Mouse (Mus musculus) megakaryocyte, adult 5-6 weeks (primary cell): Measurements from ENCODE around the gene Triobp. TPM values are rescaled to one million over a fixed set of nuclear protein-coding genes. Genes with fewer than 3 reads are reported as not detected.
"Not testable (repeated sequence)": the region's sequence is repeated elsewhere in the genome, so short reads cannot be mapped to it uniquely, and the experiment has no call there.

ENCODE experiments used
- ATAC-seq: 2 replicates; pipeline ENCODE4 v1.8.0; 2016; ENCODE audit warnings: mild to moderate bottlenecking, inconsistent platforms; ENCODE audit not compliant: poor library complexity, severe bottlenecking
- total RNA-seq, 2 experiments: library from RNA; stranded (forward) in 1 of 2; stranded (reverse) in 1 of 2; fragments of 153-499, 151-499 nt in 1 of 2; fragments of 221-1000, 200-1000 nt in 1 of 2; gene quantifications; 2 replicates each; pipeline versions ENCODE4 v1.2.3 to v1.2.4; 2015 to 2017

Triobp gene
- total RNA-seq, 2 experiments from 2014 or later = 36.6 to 106 TPM

DNA sequence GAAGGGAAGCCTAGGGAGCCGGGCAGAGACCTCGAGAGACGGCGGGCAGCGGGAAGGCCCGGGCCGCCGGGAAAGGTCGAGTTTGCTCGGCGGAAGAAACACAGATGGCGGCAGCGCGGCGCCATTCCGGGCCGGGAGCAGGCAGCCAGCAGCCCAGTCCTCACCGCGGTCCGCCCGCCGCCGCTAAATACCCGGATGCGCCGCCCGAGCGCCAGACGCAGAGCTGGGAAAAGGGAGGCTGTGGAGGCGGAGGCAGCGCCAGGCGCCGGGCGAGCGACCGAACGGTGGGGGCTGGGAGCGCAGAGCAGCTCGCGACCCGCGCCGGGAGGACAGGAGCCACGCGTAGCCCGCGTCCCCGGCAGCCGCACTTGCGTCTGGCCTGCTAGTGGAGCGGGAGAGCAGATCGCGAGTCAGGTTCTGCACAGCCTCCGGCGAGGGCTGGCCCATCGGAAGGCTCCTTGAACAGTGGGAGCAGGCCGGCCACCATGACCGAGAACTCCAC lies 80.8 kb downstream of the Triobp start, which contains the start of gene H1f0:
Gene H1f0, plus strand, starts transcription at position 214 of the 502 bp plus-strand sequence.
- ATAC-seq = peak; percentile 59

GRCm38 (mm10) chr15:79028823-79029484 lies 81.4 kb downstream of the Triobp start:
- ATAC-seq = no peak

DNA sequence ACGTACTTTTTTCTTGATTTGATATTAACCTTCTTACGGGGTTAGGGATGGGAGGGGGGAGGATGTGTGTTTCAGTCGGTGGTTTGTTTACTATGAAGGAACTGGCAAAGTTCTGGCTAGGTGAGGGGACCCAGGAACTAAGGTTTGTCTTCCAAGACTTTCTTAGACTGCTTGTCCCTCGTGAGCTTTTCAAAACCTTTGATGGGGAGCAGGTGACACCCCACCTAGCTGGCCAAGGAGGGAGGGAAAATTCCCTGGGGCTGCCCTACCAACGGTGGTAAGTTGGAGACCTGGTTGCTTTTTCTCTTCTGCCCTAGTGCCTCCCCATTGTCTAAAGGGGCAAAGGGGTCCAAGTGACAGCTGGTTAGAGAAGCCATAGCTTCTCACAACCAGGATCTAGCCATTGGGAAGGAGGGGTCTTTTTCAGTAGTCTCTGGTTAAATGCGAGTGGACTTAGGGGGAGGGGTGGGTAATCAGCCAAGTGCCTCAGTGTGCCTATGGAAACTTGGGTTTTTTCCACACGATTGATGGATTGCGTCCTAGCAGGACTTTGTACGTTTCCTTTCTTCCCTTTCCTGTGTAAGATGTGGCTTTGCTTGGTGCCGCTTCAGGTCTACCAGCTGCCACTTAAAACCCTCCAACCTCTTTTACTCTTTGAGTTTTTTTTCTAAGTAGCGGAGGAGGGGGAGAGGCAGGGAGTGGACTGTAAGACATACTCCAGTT lies 82.2 kb downstream of the Triobp start:
- ATAC-seq = no peak

DNA sequence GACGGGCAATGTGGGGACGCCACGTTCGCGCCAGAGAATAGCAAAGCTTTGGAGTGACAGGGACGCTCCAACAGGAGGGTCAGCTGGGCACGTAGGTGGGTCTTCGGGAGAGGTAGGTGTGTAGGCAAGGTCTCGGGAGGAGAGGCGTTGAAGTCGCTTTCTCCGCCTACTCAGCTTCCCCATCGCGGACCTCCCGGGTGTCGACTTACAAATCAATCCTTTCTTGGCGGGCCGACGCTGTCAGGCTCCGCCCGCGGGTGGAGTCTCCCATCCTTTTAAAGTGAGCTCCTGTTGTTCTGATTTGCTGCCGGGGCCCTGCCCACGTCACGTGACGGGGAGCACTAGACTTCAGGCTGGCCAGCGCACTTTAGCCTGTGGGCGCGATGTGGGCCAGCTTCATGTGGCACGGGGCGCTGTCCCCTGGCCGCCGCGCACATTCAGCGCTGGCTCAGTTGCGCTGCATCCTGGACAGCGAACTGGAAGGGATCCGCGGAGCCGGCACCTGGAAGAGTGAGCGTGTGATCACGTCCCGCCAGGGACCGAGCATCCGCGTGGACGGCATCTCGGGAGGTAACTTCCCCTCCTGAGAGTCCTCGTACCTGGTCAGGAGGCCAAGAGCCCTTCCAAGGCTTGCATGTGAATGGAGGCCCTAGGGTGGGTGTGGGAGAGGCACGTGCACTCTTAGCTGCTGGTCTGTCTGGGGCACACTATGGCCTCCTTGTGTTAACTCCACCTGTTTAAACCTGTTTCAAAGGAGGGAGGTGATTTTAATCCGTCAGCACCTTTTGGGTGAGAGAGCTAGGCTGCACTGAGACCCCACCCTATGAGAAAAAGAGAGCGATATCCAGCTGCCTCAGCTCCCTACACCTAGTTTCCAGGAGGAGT lies 83.3 kb downstream of the Triobp start:
- peak; percentile 85 for ATAC-seq

- not testable (repeated sequence) for ATAC-seq
Observed at GRCm38 (mm10) chr15:79031908-79032307, 84.4 kb downstream of the Triobp start.

DNA sequence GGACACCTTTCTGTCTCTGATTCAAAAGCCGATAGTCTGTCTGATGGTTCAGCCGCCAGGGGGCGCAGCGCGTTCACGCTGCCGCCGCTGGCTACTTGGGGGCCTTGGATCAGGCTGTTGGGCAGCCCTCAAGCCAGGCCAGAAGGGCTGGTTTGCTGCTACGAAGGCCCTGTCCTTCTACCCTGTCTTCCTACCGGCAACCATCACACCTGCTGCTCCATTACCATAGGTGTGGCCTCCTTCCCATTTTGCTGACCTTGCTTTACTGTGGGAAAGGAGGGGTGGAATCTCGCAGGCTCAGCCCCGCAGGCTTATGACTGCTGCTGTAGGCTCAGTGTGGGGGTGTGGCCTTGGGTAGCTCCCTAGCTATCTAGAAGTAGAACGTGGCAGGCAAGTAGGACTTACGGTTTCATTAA lies 90.4 kb downstream of the Triobp start:
- peak; percentile 58 for ATAC-seq

- ATAC-seq = no peak
Observed at GRCm38 (mm10) chr15:79038331-79038730, 90.8 kb downstream of the Triobp start.

- peak; percentile 97 for ATAC-seq
Observed at GRCm38 (mm10) chr15:79038853-79039252, 91.3 kb downstream of the Triobp start.

DNA sequence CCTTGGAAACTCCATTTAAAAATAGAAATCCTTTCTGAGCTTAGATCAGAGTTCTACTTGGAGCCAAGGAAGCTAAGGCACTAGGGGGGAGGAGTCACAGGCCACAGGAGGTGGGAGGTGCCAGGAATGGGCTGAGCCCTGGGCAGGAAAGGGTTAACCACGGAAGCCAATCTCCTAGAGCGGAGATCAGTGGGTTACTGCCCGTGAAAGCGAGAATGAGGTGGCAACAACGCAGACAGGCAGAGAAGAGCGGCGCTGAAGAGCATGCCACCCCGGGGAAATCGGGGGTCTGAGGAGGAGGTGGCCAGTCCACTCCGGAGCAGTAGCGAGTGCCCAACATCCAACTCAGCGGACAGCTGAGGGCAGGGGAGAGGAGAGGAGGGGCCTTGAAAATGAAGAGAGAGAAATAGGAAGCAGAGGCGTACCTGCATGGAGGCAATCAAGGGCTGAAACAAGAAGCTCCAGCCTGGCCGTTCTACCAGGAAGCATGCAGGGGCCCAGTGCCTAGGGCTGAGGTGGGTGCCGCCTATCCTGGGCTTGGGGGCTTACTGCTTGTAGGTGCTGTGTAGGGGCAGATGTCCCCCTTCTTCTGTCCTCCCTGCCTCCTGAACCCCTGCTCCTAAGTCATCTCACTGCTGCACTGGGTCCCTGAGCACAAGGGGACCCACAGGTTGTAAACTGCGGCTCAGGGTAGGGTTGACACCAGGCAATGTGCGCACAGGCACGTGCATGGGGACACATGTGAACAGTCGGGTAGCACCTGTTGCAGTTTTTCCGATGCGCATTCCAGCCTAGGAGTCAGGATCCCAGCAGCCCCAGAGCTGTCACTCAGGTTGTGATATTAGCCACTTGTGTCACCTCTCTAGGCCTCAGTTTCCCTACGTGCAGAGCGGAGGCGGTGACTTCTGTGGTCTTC lies 93.2 kb downstream of the Triobp start:
- no peak for ATAC-seq

GRCm38 (mm10) chr15:79041585-79041984 lies 94.1 kb downstream of the Triobp start, which contains the start of gene Galr3:
Galr3 (plus strand) TSS chr15:79041885.
- no peak for ATAC-seq

DNA sequence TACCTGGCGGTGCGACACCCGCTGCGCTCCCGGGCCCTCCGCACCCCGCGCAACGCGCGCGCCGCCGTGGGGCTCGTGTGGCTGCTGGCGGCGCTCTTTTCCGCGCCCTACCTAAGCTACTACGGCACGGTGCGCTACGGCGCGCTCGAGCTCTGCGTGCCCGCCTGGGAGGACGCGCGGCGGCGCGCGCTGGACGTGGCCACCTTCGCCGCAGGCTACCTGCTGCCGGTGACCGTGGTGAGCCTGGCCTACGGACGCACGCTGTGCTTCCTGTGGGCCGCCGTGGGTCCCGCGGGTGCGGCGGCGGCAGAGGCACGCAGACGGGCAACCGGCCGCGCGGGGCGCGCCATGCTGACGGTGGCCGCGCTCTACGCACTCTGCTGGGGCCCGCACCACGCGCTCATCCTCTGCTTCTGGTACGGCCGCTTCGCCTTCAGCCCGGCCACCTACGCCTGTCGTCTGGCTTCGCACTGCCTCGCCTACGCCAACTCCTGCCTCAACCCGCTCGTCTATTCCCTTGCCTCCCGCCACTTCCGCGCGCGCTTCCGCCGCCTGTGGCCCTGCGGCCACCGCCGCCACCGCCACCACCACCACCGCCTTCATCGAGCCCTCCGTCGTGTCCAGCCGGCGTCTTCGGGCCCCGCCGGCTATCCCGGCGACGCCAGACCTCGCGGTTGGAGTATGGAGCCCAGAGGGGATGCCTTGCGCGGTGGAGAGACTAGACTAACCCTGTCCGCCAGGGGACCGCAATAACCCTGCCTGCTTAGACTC lies 95.4 kb downstream of the Triobp start:
- ATAC-seq = no peak

- no peak for ATAC-seq
Observed at GRCm38 (mm10) chr15:79044837-79045236, 97.3 kb downstream of the Triobp start.

- no peak for ATAC-seq
Observed at GRCm38 (mm10) chr15:79048186-79048585, 100.7 kb downstream of the Triobp start.

DNA sequence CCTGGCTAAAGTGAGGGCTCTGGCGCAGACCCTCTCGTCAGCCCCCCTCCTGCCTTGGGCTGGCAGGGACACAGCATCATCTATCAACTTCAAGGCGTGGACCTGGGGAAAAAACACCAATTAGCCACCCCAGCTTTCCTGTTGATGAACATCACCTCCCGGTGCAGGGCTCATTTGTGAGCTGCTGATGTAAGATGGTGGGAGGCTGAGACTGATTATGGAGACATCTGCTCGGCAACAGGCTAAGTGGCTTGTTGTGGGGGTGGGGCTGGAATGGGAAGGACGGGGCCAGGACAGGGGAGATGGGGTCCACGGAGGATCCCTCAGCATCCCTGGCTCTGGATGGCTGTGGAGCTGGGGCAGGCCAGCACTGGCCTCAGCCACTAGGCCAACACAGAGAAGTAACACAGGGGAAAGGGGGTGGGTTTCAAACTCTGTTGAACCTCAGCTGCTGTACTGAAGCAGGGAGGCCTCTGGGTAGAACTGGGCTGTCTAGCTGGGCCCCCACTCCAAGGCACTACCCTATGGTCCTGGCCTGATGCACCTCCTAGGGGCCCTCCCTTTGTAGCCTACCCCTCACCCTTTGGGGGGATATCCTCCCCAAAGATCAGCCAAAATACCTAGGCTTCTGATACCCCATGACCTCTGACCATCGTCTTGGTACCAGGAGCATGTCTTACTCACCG lies 102.8 kb downstream of the Triobp start:
- no peak for ATAC-seq

GRCm38 (mm10) chr15:79050964-79051363 lies 103.4 kb downstream of the Triobp start:
- ATAC-seq = no peak

- no peak for ATAC-seq
Observed at GRCm38 (mm10) chr15:79051461-79052360, 104.2 kb downstream of the Triobp start.

DNA sequence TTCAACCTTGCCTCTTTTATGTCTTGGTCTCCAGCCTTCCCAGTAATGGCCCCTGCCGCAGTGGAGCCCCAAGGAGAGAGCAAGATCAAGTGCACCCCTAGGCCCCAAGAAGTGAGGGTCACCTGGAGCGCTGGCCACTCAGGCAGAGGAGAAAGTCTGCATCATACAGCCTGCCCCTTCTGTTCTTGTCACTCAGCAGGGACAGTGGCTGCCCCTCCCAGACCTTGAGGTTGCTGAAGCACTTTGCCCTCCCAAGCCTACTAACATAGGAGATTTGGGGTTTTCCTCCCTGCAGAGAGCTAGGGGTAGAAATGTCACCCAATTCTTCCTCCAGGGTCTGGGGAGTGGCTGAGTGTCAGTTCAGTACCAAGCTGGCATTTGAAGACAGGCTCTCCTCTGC lies 104.8 kb downstream of the Triobp start:
- no peak for ATAC-seq
